Mouse (Mus musculus): Measurements from ENCODE around the gene Prkar2a. TPM values are rescaled to one million over a fixed set of nuclear protein-coding genes. Genes with fewer than 3 reads are reported as not detected.

Gene Prkar2a
- polyA plus RNA-seq, 1 experiment from 2014 or later: 9.5 TPM

DNA sequence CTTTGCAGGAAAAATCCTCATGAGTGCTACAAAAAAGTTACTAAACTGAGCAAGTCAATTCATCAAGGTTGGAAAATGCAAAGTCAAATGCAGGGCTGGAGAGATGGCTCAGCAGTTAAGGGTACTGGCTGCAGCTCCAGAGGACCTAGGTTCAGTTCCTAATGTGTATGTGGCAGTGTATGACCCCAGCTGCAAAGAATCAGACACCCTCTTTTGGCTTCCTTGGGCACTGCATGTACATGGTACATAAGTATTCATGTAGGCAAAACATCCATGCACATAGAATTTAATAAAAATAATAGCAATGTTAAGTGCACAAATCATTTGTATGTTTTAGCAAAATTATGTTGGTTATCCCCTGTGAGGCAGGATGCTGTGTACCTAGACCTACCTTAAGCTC, 43.3 kb downstream of the Prkar2a start:
- Histone ChIP-seq H3K9me3 (replicated peaks) (no peaks in the 10 kb centered on the region), H3K36me3 (peaks cover 10% of the 10 kb centered on the region; the same call in 1 of the 2 replicates), H3K27me3 (no peaks in the 10 kb centered on the region), H3K4me1 (replicated peaks) (no peaks in the 10 kb centered on the region), H3K9ac (no peak overlapping the region), H3K27ac (no peak overlapping the region), H3K4me3 (replicated peaks) (no peak overlapping the region), H3K4me2 (no peak overlapping the region)
- DNase-seq (no peak), ATAC-seq (ENCODE audit: low read depth) (no peak)

GRCm38 (mm10) chr9:108734626-108735025, 45.5 kb downstream of the Prkar2a start:
- ATAC-seq (ENCODE audit: low read depth) (no peak), DNase-seq (no peak)
- no peak overlapping the region for H3K4me3 ChIP-seq (replicated peaks)
- H3K27me3 ChIP-seq: no peaks in the 10 kb centered on the region
- no peak overlapping the region for H3K27ac ChIP-seq
- no peak overlapping the region for H3K9ac ChIP-seq
- no peak overlapping the region for H3K4me2 ChIP-seq
- no peaks in the 10 kb centered on the region for H3K4me1 ChIP-seq (replicated peaks)
- peaks cover 10% of the 10 kb centered on the region; the same call in 1 of the 2 replicates for H3K36me3 ChIP-seq
- no peaks in the 10 kb centered on the region for H3K9me3 ChIP-seq (replicated peaks)

- ATAC-seq (ENCODE audit: low read depth) (no peak), DNase-seq (no peak)
- Histone ChIP-seq H3K9ac (no peak overlapping the region), H3K27ac (no peak overlapping the region), H3K9me3 (replicated peaks) (no peaks in the 10 kb centered on the region), H3K27me3 (no peaks in the 10 kb centered on the region), H3K4me1 (replicated peaks) (no peaks in the 10 kb centered on the region), H3K4me2 (no peak overlapping the region), H3K36me3 (peaks cover 26% of the 10 kb centered on the region), H3K4me3 (replicated peaks) (no peak overlapping the region)
- 43% methylated on average over 3 of the region's 3 CpGs for WGBS (ENCODE audit: insufficient replicate concordance)
Observed at GRCm38 (mm10) chr9:108739239-108739638, 50.1 kb downstream of the Prkar2a start.

DNA sequence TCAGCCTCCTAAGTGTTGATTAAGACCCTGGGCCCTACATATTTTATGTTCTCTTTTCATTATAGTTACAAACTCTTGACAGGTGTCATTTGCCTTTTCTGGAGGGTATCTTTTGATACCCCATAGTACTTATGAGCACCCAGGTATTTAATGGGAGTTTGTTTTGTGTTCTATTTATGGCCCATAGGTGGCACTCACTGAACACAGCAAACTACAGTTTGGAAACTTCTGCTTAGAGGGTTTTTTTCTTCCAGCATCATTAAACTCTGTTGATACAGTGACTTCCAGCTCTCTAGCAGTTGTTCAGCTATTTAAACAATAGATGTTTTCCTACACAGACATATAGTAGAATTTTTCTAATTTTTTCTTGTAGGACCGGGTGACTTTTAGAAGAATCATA, 50.9 kb downstream of the Prkar2a start:
- Histone ChIP-seq H3K4me1 (replicated peaks) (no peaks in the 10 kb centered on the region), H3K9me3 (replicated peaks) (no peaks in the 10 kb centered on the region), H3K4me2 (no peak overlapping the region), H3K36me3 (peaks cover 28% of the 10 kb centered on the region), H3K27ac (no peak overlapping the region), H3K27me3 (no peaks in the 10 kb centered on the region), H3K9ac (no peak overlapping the region), H3K4me3 (replicated peaks) (no peak overlapping the region)
- DNase-seq (no peak), ATAC-seq (ENCODE audit: low read depth) (no peak)
- WGBS (ENCODE audit: insufficient replicate concordance): 63% methylated on average over 1 of the region's 1 CpGs

DNA sequence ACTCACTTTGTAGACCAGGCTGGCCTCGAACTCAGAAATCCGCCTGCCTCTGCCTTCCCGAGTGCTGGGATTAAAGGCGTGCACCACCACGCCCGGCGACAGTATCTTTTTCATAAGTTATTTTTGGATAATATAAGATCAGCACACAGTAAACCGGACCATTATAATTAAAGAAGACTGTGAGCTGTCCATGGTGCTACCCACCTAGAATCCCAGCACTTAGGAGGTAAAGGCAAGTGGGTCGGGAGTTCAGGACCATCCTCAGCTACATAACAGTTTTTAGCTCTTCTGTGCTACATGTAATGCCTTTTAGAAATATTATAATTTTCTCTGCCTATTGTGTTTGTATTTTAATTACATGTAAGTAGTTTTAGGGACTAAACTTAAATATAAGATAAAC, 52.9 kb downstream of the Prkar2a start:
- Histone ChIP-seq H3K4me2 (no peak overlapping the region), H3K36me3 (peaks cover 26% of the 10 kb centered on the region), H3K4me3 (replicated peaks) (no peak overlapping the region), H3K27ac (no peak overlapping the region), H3K9me3 (replicated peaks) (no peaks in the 10 kb centered on the region), H3K27me3 (no peaks in the 10 kb centered on the region), H3K4me1 (replicated peaks) (peaks cover 3% of the 10 kb centered on the region), H3K9ac (no peak overlapping the region)
- WGBS (ENCODE audit: insufficient replicate concordance): 75% methylated on average over 9 of the region's 9 CpGs
- ATAC-seq (ENCODE audit: low read depth): no peak
- DNase-seq: no peak

- no peak overlapping the region for H3K4me3 ChIP-seq (replicated peaks)
- 82% methylated on average over 14 of the region's 14 CpGs for WGBS (ENCODE audit: insufficient replicate concordance)
- H3K4me2 ChIP-seq: no peak overlapping the region
- peaks cover 23% of the 10 kb centered on the region for H3K4me1 ChIP-seq (replicated peaks)
- DNase-seq: no peak
- no peak overlapping the region for H3K9ac ChIP-seq
- H3K9me3 ChIP-seq (replicated peaks): no peaks in the 10 kb centered on the region
- H3K27ac ChIP-seq: peak overlapping the region; percentile 61
- peaks cover 31% of the 10 kb centered on the region for H3K36me3 ChIP-seq
- H3K27me3 ChIP-seq: no peaks in the 10 kb centered on the region
- no peak for ATAC-seq (ENCODE audit: low read depth)
Observed at GRCm38 (mm10) chr9:108746876-108747499, 57.9 kb downstream of the Prkar2a start.

DNA sequence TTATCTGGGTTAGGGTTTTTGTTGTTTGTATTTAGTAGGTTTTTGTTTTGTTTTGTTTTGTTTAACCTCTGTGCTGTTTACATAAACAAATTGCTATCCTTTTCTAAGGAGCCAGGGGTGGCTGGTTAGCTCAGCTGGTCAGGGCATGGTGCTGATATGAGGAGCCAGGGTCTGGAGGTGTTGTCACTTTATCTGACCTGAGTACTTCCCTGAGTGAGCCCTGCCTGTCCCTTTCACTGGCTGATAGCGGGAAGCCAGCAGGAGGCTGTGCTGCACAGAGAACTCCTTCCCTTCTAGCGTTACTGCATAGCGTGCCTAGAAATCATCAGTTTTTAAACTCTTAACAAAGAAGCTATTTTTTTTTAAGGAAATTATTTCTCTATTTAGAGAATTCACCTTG, 58.6 kb downstream of the Prkar2a start:
- Histone ChIP-seq H3K4me1 (replicated peaks) (peaks cover 23% of the 10 kb centered on the region), H3K27ac (peak overlapping the region; percentile 61), H3K4me3 (replicated peaks) (no peak overlapping the region), H3K4me2 (0 out of 2 replicates have a peak overlapping the region, but pooled peaks have one; percentile 1), H3K36me3 (peaks cover 27% of the 10 kb centered on the region), H3K9ac (no peak overlapping the region), H3K27me3 (no peaks in the 10 kb centered on the region), H3K9me3 (replicated peaks) (no peaks in the 10 kb centered on the region)
- WGBS (ENCODE audit: insufficient replicate concordance): 39% methylated on average over 3 of the region's 3 CpGs
- peak; percentile 98 for ATAC-seq (ENCODE audit: low read depth)
- peak; percentile 50 for DNase-seq

GRCm38 (mm10) chr9:108748600-108749183, 59.6 kb downstream of the Prkar2a start:
- Histone ChIP-seq H3K4me1 (replicated peaks) (peaks cover 26% of the 10 kb centered on the region), H3K27ac (0 out of 2 replicates have a peak overlapping the region, but pooled peaks have one; percentile 5), H3K27me3 (no peaks in the 10 kb centered on the region), H3K9ac (no peak overlapping the region), H3K9me3 (replicated peaks) (no peaks in the 10 kb centered on the region), H3K36me3 (peaks cover 20% of the 10 kb centered on the region), H3K4me2 (no peak overlapping the region), H3K4me3 (replicated peaks) (no peak overlapping the region)
- ATAC-seq (ENCODE audit: low read depth): no peak
- DNase-seq: no peak
- 80% methylated on average over 11 of the region's 11 CpGs for WGBS (ENCODE audit: insufficient replicate concordance)

DNA sequence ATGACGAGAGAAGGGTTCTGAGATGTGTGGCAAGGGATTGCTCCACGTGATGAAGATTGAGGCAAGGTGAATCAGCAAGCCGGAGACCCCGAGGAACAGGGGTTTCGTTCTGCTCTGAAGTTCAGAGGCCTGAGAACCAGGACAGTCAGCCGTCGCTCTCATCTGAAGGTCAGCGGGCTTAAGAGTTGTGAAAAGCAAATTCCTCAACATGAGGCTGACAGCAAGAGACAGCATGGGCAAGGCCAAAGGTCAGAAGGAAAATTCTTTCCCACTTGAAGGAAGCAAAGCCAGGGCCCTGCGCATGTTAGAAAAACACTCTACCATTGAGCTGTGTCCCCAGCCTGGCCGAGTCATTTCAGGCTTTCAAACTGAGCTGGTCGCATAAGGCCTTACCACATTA, 61.5 kb downstream of the Prkar2a start:
- H3K36me3 ChIP-seq: peaks cover 8% of the 10 kb centered on the region
- H3K9me3 ChIP-seq (replicated peaks): no peaks in the 10 kb centered on the region
- no peak for DNase-seq
- no peak overlapping the region for H3K9ac ChIP-seq
- no peak overlapping the region for H3K4me2 ChIP-seq
- no peaks in the 10 kb centered on the region for H3K27me3 ChIP-seq
- no peak overlapping the region for H3K4me3 ChIP-seq (replicated peaks)
- 79% methylated on average over 11 of the region's 11 CpGs for WGBS (ENCODE audit: insufficient replicate concordance)
- peaks cover 26% of the 10 kb centered on the region for H3K4me1 ChIP-seq (replicated peaks)
- no peak overlapping the region for H3K27ac ChIP-seq
- ATAC-seq (ENCODE audit: low read depth): no peak

DNA sequence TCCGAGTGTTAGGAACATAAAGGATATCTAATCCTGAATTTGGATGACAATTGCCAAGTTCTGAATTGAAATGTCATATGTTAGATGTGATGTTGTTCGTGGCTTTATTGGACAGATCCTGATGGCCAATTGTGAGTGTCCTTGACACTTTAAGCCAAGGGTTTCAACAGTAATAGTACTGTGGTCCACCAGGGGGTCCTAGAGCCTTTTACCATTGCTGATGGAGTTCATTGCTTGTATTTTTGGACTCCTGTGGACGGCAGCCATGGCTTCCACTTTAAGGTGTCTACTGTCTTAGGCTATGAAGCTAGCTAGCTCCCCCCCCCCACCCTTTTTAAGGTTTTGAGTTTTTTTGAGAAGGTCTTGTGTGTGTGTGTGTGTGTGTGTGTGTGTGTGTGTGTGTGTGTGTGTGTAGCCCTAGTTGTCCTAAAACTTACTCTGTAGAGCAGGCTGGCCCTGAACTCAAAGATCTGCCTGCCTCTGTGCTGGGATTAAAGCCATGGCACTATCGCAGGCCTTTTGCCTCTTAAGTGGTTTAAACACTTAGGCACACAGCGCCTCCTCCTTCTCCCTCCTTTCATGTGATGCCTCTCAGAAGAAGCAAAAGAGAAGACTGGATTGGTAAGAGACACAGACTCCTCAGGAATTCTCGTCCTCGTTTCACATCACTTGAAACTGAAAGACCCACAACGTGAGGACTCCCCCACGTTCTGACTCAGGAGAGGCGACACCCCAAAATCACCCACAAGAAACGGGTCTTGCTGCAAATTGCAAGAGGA, 63.2 kb downstream of the Prkar2a start:
- Histone ChIP-seq H3K27me3 (no peaks in the 10 kb centered on the region), H3K36me3 (peaks cover 3% of the 10 kb centered on the region; the same call in 1 of the 2 replicates), H3K4me1 (replicated peaks) (peaks cover 21% of the 10 kb centered on the region), H3K9me3 (replicated peaks) (no peaks in the 10 kb centered on the region), H3K9ac (no peak overlapping the region), H3K27ac (no peak overlapping the region), H3K4me3 (replicated peaks) (no peak overlapping the region), H3K4me2 (no peak overlapping the region)
- no peak for DNase-seq
- ATAC-seq (ENCODE audit: low read depth): no peak
- WGBS (ENCODE audit: insufficient replicate concordance): 75% methylated on average over 11 of the region's 11 CpGs

DNA sequence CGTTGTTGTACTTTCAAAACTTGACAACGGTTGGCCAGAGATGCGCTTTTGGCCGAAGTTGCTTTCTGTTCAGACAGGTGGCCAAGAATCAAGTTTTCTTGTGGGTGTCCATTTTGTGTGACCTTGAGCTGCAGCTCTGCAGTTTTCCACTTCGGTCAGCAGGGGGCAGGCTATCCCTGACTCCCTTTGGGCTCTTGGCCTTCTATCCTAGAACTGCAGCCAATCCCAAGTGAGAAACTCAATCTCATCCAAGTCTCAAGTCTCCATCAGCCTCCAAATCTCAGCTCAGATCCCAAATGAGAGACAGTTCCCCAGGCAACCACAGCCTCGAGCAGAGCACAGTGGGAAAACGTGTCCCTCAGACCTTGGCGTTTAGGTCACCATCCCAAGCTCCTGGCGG, 64.2 kb downstream of the Prkar2a start:
- DNase-seq (peak; percentile 13), ATAC-seq (ENCODE audit: low read depth) (no peak)
- Histone ChIP-seq H3K4me1 (replicated peaks) (peaks cover 12% of the 10 kb centered on the region), H3K27ac (no peak overlapping the region), H3K27me3 (no peaks in the 10 kb centered on the region), H3K4me3 (replicated peaks) (no peak overlapping the region), H3K4me2 (no peak overlapping the region), H3K36me3 (no peaks in the 10 kb centered on the region), H3K9me3 (replicated peaks) (no peaks in the 10 kb centered on the region), H3K9ac (no peak overlapping the region)
- 60% methylated on average over 9 of the region's 9 CpGs for WGBS (ENCODE audit: insufficient replicate concordance)
